Mouse (Mus musculus): ENCODE data around the gene Sipa1l2.
A peak's percentile ranks its signal among the peaks of the same experiment; 100 is the strongest.
"Not testable (repeated sequence)": the region's sequence is repeated elsewhere in the genome, so short reads cannot be mapped to it uniquely, and the experiment has no call there.

The Sipa1l2 gene

DNA sequence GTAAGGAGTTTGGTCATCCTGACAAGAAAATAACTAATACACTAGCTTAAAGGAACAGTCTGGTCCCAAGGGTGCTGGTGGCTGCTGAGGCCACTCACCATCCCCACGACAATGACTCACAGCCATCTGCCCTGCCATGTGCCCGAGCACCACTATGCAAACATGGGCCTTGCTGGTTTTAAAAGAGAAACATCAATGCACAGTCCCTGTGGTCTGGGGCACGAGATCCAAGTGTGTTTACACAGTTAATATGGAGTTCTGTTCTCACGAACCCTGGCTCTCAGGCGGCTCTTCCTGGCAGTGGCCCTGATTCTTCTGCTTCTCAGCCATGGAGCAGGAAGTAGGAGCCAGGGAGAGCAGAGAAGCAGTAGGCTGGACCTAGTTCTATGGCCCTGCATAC lies 159.0 kb downstream of the Sipa1l2 start:
- no peak for DNase-seq (ENCODE audit: low spot score in 2 of 2)

- DNase-seq (ENCODE audit: low spot score in 2 of 2), result no peak
Measured at GRCm38 (mm10) chr8:125407672-125408071, 161.9 kb downstream of the Sipa1l2 start.

DNA sequence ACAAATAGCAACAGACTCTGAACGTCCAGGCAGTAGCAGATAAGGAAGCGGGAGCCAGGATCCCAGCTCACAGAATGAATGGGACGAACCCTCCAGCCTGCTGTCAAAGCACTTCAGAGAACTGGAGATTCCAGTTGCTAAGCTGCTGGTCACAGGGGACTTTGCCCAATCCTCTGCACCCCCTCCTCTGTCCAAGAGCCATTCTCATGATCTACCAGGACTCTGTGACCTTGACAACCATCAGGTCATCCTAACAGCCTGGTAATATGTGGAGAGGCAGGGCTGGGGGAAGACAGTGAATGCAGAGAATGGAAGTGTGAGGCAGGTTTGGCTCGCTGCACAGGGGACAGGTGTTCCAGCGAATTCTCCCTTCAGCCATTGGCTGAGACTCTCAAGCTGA lies 163.2 kb downstream of the Sipa1l2 start:
- DNase-seq (ENCODE audit: low spot score in 2 of 2), result no peak

GRCm38 (mm10) chr8:125401350-125401749 lies 168.3 kb downstream of the Sipa1l2 start:
- no peak for DNase-seq (ENCODE audit: low spot score in 2 of 2)

- no peak for DNase-seq (ENCODE audit: low spot score in 2 of 2)
Measured at GRCm38 (mm10) chr8:125397981-125398380, 171.6 kb downstream of the Sipa1l2 start.

- not testable (repeated sequence) for DNase-seq (ENCODE audit: low spot score in 2 of 2)
Measured at GRCm38 (mm10) chr8:125395682-125396081, 173.9 kb downstream of the Sipa1l2 start.

- no peak for DNase-seq (ENCODE audit: low spot score in 2 of 2)
Measured at GRCm38 (mm10) chr8:125395032-125395431, 174.6 kb downstream of the Sipa1l2 start.

GRCm38 (mm10) chr8:125391685-125392084 lies 177.9 kb downstream of the Sipa1l2 start:
- no peak for DNase-seq (ENCODE audit: low spot score in 2 of 2)

- no peak for DNase-seq (ENCODE audit: low spot score in 2 of 2)
Measured at GRCm38 (mm10) chr8:125391271-125391670, 178.3 kb downstream of the Sipa1l2 start.

DNA sequence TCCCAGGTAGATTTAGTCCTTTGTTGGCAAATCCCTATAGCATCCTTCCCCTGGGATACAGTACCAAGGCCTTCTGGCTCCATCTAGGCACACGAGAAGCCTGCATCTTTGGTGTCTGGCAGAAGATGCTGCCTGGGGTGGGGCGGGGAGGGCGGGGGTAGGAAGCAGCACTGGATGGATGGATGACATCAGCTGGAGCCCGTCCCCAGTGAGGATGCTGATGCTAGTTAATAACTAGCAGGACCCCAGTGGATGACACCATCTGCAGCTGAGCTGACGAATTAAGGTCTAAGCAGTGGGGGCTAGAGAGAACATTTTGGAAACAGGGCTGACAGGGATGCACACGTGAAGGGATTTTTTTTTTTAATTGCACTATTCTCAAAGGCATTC lies 179.1 kb downstream of the Sipa1l2 start:
- no peak for DNase-seq (ENCODE audit: low spot score in 2 of 2)

DNA sequence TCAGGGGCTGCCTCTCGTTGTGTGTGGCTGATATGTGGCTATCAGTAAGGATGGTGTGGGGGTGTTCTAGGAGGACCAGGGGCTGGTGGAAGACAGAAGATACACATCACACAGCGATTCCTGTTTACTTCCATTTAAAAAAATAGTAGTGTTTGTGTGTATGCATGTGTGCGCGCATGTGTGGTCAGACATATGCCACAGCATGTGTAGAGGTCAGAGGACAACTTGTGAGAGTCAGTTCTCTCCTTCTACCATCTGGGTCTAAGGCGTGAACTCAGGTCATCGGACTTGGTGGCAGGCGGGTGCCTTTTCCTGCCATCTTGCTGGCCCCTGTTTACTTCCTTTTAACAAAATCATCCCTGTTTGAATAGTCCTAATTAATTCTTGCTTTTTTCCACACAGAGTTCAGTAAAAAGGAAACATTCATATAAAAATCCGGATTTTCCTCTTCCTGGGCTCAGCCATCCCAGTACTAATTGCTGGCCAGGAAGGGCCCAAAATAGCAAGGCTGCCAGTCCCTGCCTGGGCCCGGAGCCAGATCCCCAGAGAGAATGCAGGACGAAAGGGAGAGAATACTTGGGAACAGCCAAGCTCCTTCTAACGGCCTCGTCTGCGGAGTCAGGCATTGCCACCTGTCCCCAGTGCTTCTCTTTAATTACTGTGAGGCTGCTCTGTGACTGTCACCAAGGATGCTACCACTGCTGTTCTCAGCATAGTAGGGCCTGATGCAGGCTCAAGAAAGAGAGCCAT lies 179.7 kb downstream of the Sipa1l2 start:
- DNase-seq (ENCODE audit: low spot score in 2 of 2), result peak; percentile 74 to 82

- DNase-seq (ENCODE audit: low spot score in 2 of 2), result peak in 1 of 2 experiments; percentile 27
Measured at GRCm38 (mm10) chr8:125389280-125389679, 180.3 kb downstream of the Sipa1l2 start.

DNA sequence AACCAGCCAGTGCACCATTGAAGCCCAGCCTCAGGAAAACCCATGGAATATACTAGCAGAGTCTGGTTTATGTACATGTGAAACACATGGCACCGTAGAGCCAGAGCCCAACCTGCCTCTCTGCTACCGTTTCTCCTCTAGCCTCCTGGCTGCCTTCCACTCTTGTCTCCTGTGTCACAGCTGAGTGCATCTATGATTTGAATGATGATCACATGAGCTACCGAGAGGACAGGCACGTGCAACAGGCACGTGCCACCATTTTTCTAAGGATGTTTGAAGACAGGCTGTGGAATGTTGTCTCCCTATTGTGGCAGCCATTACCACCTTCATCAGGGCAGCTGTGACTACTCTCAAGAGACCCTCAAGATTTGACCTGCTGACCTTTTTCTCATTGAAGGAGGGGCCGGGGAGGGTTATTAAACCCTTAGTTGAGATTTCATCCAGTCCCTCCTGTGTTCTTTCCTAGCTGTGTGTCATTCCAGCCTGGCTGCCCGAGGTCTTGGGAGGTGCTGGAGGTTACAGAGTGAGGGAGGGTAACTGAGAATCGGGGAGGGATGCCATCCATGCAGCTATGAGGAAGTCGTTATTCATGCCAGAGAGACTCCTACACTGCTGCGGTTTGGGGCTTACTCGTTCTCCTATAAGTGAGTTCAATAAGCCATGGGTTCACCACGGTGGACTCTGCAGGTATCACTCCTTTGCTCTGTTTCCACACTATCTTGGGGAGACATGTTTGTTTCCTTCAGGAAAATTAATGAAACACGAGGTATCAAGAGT lies 181.0 kb downstream of the Sipa1l2 start:
- DNase-seq (ENCODE audit: low spot score in 2 of 2), result no peak

DNA sequence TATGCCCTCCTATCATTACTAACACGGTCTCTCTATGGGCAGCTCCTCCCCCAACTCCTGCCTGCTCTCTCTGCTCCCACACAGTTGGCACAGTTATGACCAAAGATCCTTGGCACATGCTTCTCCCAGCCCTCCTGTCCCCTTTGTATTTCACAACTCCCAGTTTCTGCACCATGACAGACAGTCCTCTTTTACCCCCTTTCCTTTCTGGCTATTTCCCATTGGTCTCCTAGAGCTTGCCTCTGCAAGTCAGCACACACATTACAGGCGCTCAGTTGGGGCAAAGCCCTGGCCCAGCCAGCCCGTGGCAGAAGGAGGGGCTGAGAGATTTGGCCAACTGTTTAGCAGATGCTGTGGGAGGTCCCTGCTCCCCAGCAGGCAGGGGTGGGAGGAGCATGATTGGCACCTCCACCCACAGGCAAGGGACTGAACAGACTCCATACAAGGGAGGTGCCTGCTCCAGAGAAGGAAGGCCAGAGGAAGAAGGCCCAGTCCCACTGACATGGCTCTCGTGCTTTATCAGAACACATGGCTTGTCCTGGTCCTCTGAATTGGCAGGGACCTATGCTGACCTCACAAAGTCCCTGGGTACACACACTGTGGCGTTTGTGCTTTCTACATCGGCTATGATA lies 184.0 kb downstream of the Sipa1l2 start:
- peak; percentile 56 to 68 for DNase-seq (ENCODE audit: low spot score in 2 of 2)

- no peak for DNase-seq (ENCODE audit: low spot score in 2 of 2)
Measured at GRCm38 (mm10) chr8:125384551-125385183, 184.9 kb downstream of the Sipa1l2 start.

GRCm38 (mm10) chr8:125381674-125382073 lies 187.9 kb downstream of the Sipa1l2 start:
- DNase-seq (ENCODE audit: low spot score in 2 of 2), result no peak

- no peak for DNase-seq (ENCODE audit: low spot score in 2 of 2)
Measured at GRCm38 (mm10) chr8:125379939-125380338, 189.7 kb downstream of the Sipa1l2 start.

- no peak for DNase-seq (ENCODE audit: low spot score in 2 of 2)
Measured at GRCm38 (mm10) chr8:125379156-125379555, 190.5 kb downstream of the Sipa1l2 start.

GRCm38 (mm10) chr8:125377704-125378103 lies 191.9 kb downstream of the Sipa1l2 start:
- no peak for DNase-seq (ENCODE audit: low spot score in 2 of 2)

DNA sequence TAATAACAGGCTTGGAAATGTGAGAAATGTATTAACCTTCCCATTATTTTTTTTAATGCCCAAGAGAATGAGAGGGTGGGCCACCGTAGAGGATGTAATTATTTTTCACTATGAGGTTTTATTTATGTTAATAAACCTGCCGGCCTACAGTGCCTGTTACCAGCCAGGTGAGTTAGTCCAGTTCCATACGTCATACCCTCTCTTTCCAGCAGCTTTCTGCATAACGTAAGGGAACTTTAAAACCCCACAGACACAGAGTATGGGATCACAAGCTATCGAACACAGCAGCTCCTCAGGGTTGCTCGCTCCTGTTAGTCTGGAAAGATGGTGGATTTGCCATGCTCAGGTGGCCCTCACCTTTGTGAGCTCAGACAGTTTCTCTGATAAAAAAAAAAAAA lies 193.2 kb downstream of the Sipa1l2 start:
- no peak for DNase-seq (ENCODE audit: low spot score in 2 of 2)

DNA sequence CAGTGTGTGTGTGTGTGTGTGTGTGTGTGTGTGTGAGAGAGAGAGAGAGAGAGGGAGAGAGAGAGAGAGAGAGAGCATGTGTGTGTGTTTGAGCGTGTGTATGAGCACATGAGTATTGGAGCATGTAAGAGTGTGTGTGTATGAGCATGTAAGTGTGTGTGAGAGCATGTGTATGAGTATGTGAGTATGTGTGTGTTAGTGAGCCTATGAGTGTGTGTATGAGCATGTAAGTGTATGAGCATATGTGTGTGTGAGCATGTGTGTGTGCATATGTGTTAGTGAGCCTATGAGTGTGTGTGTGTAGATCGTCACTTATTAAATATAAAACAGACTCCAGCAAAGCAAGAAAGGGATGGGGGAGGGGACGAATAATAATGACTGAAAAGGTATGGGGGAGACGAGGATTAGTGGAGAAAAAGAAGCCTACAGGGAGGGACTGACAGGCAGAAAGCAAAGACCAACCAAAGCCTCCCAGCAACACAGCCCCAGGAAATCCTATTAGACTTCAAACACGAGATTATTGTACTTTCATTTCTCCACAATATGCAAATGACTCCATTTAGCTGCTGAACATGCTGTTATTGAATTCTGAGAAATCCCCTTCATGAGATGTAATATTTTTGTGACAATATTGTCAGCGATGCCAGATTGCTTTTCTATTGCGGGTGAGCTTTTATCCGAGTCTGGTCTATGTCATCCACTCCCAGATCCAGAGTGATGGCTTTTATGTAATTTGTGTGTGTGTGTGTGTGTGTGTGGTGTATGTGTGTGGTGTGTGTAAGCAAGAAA lies 193.8 kb downstream of the Sipa1l2 start:
- no peak for DNase-seq (ENCODE audit: low spot score in 2 of 2)

All from right cerebral cortex, postnatal 36 days (tissue).